Mouse (Mus musculus) megakaryocyte-erythroid progenitor cell, adult 5-6 weeks (primary cell): ENCODE results near the gene Cd151. TPM values are rescaled to one million over a fixed set of nuclear protein-coding genes. Genes with fewer than 3 reads are reported as not detected.
A peak's percentile ranks its signal among the peaks of the same experiment; 100 is the strongest.

Experiments
- ATAC-seq: replicated peaks from 2 replicates; pipeline ENCODE4 v1.8.0; 2016; ENCODE audit warnings: mild to moderate bottlenecking, inconsistent platforms; ENCODE audit not compliant: severe bottlenecking, poor library complexity, low FRiP score, low TSS enrichment
- total RNA-seq, 2 experiments: library from RNA; stranded (forward) in 1 of 2; stranded (reverse) in 1 of 2; fragments of 200-1000, 215-1000 nt in 1 of 2; fragments of >200 nt in 1 of 2; fragmentation: Nextera tagmentation in 1 of 2; gene quantifications; 2 replicates each; pipeline ENCODE4 v1.2.3; 2014 to 2017

Cd151 gene
- total RNA-seq, 2 experiments from 2014 or later = 13.2 to 24.2 TPM

- peak; percentile 33; the same call in 1 of the 2 replicates for ATAC-seq
These were observed 11.4 kb upstream of the Cd151 start for GRCm38 (mm10) chr7:141455610-141456314.

GRCm38 (mm10) chr7:141456739-141457138 lies 10.5 kb upstream of the Cd151 start:
- no peak for ATAC-seq

- ATAC-seq = no peak
These were observed 10.0 kb upstream of the Cd151 start for GRCm38 (mm10) chr7:141457236-141457635.

GRCm38 (mm10) chr7:141457986-141458660 lies 9.1 kb upstream of the Cd151 start:
- ATAC-seq = no peak

- no peak for ATAC-seq
These were observed 8.5 kb upstream of the Cd151 start for GRCm38 (mm10) chr7:141458661-141459060.

GRCm38 (mm10) chr7:141459301-141459711 lies 7.9 kb upstream of the Cd151 start:
- no peak for ATAC-seq

- no peak for ATAC-seq
These were observed 7.2 kb upstream of the Cd151 start for GRCm38 (mm10) chr7:141460001-141460390.

GRCm38 (mm10) chr7:141460391-141461113 lies 6.6 kb upstream of the Cd151 start, which contains the start of gene Cracr2b:
TSS of gene Cracr2b (plus strand) at chr7:141461094.
- no peak for ATAC-seq

- ATAC-seq = no peak
These were observed 5.5 kb upstream of the Cd151 start for GRCm38 (mm10) chr7:141461521-141462332.

GRCm38 (mm10) chr7:141462333-141462821 lies 4.8 kb upstream of the Cd151 start:
- no peak for ATAC-seq

- ATAC-seq = no peak
These were observed 3.2 kb upstream of the Cd151 start for GRCm38 (mm10) chr7:141463824-141464602.

GRCm38 (mm10) chr7:141464603-141465201 lies 2.5 kb upstream of the Cd151 start:
- no peak for ATAC-seq

GRCm38 (mm10) chr7:141465388-141466044 lies 1.7 kb upstream of the Cd151 start:
- ATAC-seq = no peak

- ATAC-seq = no peak
These were observed 1.2 kb upstream of the Cd151 start for GRCm38 (mm10) chr7:141466045-141466394.

- ATAC-seq = no peak
These were observed 514 bp upstream of the Cd151 start for GRCm38 (mm10) chr7:141466607-141467148.

- no peak for ATAC-seq
These were observed 951 bp downstream of the Cd151 start for GRCm38 (mm10) chr7:141468164-141468521.

GRCm38 (mm10) chr7:141468522-141469211 lies 1.5 kb downstream of the Cd151 start:
- ATAC-seq = peak; percentile 73
